Mouse (Mus musculus) subcutaneous adipose tissue, adult 2 months (tissue): ENCODE measurements around the gene Atp1b1. TPM values are rescaled to one million over a fixed set of nuclear protein-coding genes. Genes with fewer than 3 reads are reported as not detected.

ENCODE experiments used
- polyA plus RNA-seq: library from polyadenylated mRNA; depleted of rRNA; stranded (reverse); fragments of >200 nt; gene quantifications from 2 replicates; pipeline ENCODE4 v1.2.3, GENCODE M21; 2012; ENCODE audit warnings: low replicate concordance; rRNA removed

The Atp1b1 gene
- 5.5 and 31.4 TPM in 2 replicates for polyA plus RNA-seq

DNA sequence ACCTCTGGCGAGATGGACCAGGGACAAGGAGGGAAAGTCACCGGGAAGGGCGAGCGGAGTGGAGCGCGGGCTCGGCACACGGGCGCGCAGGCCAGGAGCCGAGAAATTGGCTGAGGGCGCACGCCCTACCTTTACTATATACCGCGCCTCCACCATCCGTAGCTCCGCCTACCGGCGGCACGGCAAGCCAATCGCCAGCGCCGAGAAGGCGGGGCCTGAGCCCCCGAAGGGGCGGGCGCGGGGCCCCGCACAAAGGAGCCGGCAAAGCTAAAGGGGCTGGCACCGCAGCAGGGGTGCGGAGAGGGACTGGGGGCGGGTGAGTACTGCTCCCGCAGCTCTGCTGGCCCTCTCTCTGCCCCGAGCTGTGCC is at the start of gene Atp1b1:
Gene Atp1b1 (minus strand): TSS at position 111 of the 369 bp plus-strand sequence.

Other genes with a start within 250 kb of the Atp1b1 start
- gene Slc19a2, start 209.3 kb downstream of the Atp1b1 start, polyA plus RNA-seq = 6.0 and 11.5 TPM in 2 replicates
- 1.7 and 3.2 TPM in 2 replicates for gene Ccdc181, start 182.8 kb downstream of the Atp1b1 start, polyA plus RNA-seq
- gene Nme7, start 154.2 kb downstream of the Atp1b1 start, polyA plus RNA-seq = 7.0 and 10.2 TPM in 2 replicates
- gene Blzf1, start 150.9 kb downstream of the Atp1b1 start, polyA plus RNA-seq = 6.2 and 7.1 TPM in 2 replicates